Mouse (Mus musculus) liver, embryonic 13.5 days (tissue): ENCODE results near the gene Pla2g2c. TPM values are rescaled to one million over a fixed set of nuclear protein-coding genes. Genes with fewer than 3 reads are reported as not detected.

Source experiments
- ATAC-seq: fragments of 200-750 bp; cut with Nextera tagmentation; 2 replicates; pipeline ENCODE4 v1.8.0; 2017; ENCODE audit warnings: low read depth, mild to moderate bottlenecking, moderate number of reproducible peaks, moderate library complexity
- DNase-seq: peaks from one replicate; pipeline ENCODE4 v3.0.0; 2022
- H3K27ac ChIP-seq: fragments of 300-500 bp; sonication (generic); 2 replicates; pipeline ENCODE4 v1.5.1; 2015; ENCODE audit warnings: moderate library complexity, mild to moderate bottlenecking, inconsistent platforms
- H3K27me3 ChIP-seq: fragments of 300-500 bp; sonication (generic); 2 replicates; pipeline ENCODE4 v1.6.1; 2015; ENCODE audit warnings: mild to moderate bottlenecking, inconsistent platforms
- H3K36me3 ChIP-seq: fragments of 300-500 bp; sonication (generic); 2 replicates; pipeline ENCODE4 v1.6.1; 2015; ENCODE audit warnings: mild to moderate bottlenecking, inconsistent platforms
- H3K4me1 ChIP-seq: fragments of 300-500 bp; sonication (generic); replicated peaks from 2 replicates; pipeline ENCODE4 v1.6.1; 2015; ENCODE audit warnings: inconsistent platforms
- H3K4me2 ChIP-seq: fragments of 300-500 bp; sonication (generic); 2 replicates; pipeline ENCODE4 v1.6.1; 2015; ENCODE audit warnings: inconsistent platforms, mild to moderate bottlenecking, moderate library complexity
- H3K4me3 ChIP-seq: fragments of 300-500 bp; sonication (generic); replicated peaks from 2 replicates; pipeline ENCODE4 v1.5.1; 2015; ENCODE audit warnings: mild to moderate bottlenecking, inconsistent platforms
- H3K9ac ChIP-seq: fragments of 300-500 bp; sonication (generic); 2 replicates; pipeline ENCODE4 v1.6.1; 2015; ENCODE audit warnings: mild to moderate bottlenecking, inconsistent platforms
- H3K9me3 ChIP-seq: fragments of 300-500 bp; sonication (generic); replicated peaks from 2 replicates; pipeline ENCODE4 v1.6.1; 2016; ENCODE audit warnings: inconsistent platforms
- WGBS: fragments of 180-500 bp; shearing (Covaris S2); methylation state at CpG from one replicate; pipeline ENCODE4 v1.1.7; 2015; ENCODE audit not compliant: insufficient replicate concordance; 5-methylcytosine and 5-hydroxymethylcytosine counted together
- polyA plus RNA-seq: library from polyadenylated mRNA; unstranded; fragments of >200 nt; fragmentation: Nextera tagmentation; extraction: Ambion mirVana; gene quantifications from 2 replicates; pipeline ENCODE4 v1.2.1, GENCODE M21; 2015

The Pla2g2c gene
- polyA plus RNA-seq, 1 experiment from 2014 or later: not detected

GRCm38 (mm10) chr4:138786141-138786540 is 61.5 kb downstream of the Pla2g2c start:
- Histone ChIP-seq H3K36me3 (no peaks in the 10 kb centered on the region), H3K27ac (no peak overlapping the region), H3K4me3 (no peak overlapping the region), H3K4me1 (no peaks in the 10 kb centered on the region), H3K27me3 (no peaks in the 10 kb centered on the region; the same call in 1 of the 2 replicates), H3K9ac (no peak overlapping the region), H3K4me2 (no peak overlapping the region), H3K9me3 (no peaks in the 10 kb centered on the region)
- DNase-seq (no peak), ATAC-seq (no peak)
- 38% methylated on average over 4 of the region's 4 CpGs for WGBS

DNA sequence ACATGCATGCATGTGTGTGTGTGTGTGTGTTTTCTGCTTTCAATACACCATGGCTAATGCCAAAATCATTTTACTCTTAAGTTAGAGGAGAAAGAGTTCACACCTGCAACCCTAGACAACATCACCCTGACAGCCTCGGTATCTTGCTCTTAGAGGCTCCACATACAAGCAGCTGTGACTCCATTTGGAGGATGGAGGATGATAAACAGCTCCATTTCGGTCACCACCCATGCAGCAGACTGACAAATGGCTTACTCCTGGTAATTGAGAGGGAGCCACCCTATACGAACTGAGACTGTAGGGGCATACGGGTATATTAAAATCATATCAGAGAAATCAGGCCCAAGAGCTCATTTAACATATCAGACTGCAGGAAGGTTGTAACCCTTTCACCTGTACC is 63.8 kb downstream of the Pla2g2c start:
- no peak overlapping the region for H3K4me2 ChIP-seq
- no peaks in the 10 kb centered on the region; the same call in 1 of the 2 replicates for H3K27me3 ChIP-seq
- no peak for ATAC-seq
- H3K4me3 ChIP-seq: no peak overlapping the region
- H3K27ac ChIP-seq: no peak overlapping the region
- no peaks in the 10 kb centered on the region for H3K36me3 ChIP-seq
- H3K4me1 ChIP-seq: no peaks in the 10 kb centered on the region
- H3K9me3 ChIP-seq: no peaks in the 10 kb centered on the region
- DNase-seq: no peak
- no peak overlapping the region for H3K9ac ChIP-seq
- WGBS: 45% methylated on average over 4 of the region's 4 CpGs

- no peaks in the 10 kb centered on the region for H3K4me1 ChIP-seq
- no peaks in the 10 kb centered on the region; the same call in 1 of the 2 replicates for H3K27me3 ChIP-seq
- no peak overlapping the region for H3K4me3 ChIP-seq
- H3K36me3 ChIP-seq: no peaks in the 10 kb centered on the region
- ATAC-seq (no peak), DNase-seq (no peak)
- no peak overlapping the region for H3K27ac ChIP-seq
- no peak overlapping the region for H3K9ac ChIP-seq
- WGBS: 56% methylated on average over 6 of the region's 6 CpGs
- H3K4me2 ChIP-seq: no peak overlapping the region
- H3K9me3 ChIP-seq: no peaks in the 10 kb centered on the region
Observed at GRCm38 (mm10) chr4:138791452-138791851, 66.9 kb downstream of the Pla2g2c start.

GRCm38 (mm10) chr4:138792599-138792998 is 68.0 kb downstream of the Pla2g2c start:
- no peak for DNase-seq
- H3K4me2 ChIP-seq: no peak overlapping the region
- WGBS: 40% methylated on average over 9 of the region's 9 CpGs
- no peak overlapping the region for H3K27ac ChIP-seq
- no peaks in the 10 kb centered on the region for H3K36me3 ChIP-seq
- H3K4me1 ChIP-seq: no peaks in the 10 kb centered on the region
- no peaks in the 10 kb centered on the region for H3K9me3 ChIP-seq
- H3K4me3 ChIP-seq: no peak overlapping the region
- no peak overlapping the region for H3K9ac ChIP-seq
- H3K27me3 ChIP-seq: no peaks in the 10 kb centered on the region; the same call in 1 of the 2 replicates
- ATAC-seq: no peak

DNA sequence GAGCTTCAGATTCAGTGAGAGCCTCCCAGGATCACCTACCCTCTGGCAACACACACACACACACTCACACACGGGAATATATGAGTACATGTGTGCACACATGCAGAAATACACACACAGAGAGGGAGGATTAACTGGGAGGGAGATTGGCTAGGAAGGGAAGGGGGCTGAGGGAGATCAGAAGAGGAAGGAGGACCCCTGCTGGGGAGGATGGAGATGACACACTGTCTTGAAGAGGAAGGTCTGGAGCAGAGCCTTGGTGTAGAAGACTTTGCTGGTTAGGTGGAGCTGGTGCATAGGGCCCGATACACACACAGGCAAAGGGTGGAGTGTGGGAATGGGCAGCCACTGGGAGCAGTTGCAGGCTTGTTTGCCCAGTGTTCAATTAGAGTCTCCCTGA is 68.7 kb downstream of the Pla2g2c start:
- Histone ChIP-seq H3K9me3 (no peaks in the 10 kb centered on the region), H3K27ac (no peak overlapping the region), H3K4me1 (no peaks in the 10 kb centered on the region), H3K4me2 (no peak overlapping the region), H3K27me3 (no peaks in the 10 kb centered on the region), H3K4me3 (no peak overlapping the region), H3K9ac (no peak overlapping the region), H3K36me3 (no peaks in the 10 kb centered on the region)
- 42% methylated on average over 2 of the region's 2 CpGs for WGBS
- no peak for DNase-seq
- no peak for ATAC-seq

DNA sequence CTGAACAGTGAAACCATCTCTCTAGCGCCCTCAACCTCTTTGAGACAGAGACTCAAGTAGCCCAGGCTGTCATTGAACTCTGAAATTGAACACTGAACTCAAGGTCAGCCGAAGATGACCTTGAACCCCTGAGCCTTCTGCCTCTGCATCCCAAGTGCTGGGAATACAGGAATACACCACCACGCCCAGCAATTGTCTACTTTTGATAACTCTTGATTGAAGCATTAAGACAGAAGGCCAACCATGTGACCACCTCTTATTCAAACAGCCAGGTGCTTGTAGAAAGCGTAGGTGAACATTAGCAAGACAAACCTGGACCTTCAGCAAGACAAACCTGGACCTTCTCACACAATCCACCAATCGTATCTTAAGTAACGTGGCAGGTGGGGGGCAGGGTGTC is 69.8 kb downstream of the Pla2g2c start:
- H3K36me3 ChIP-seq: no peaks in the 10 kb centered on the region
- no peaks in the 10 kb centered on the region for H3K9me3 ChIP-seq
- H3K27me3 ChIP-seq: no peaks in the 10 kb centered on the region
- no peak overlapping the region for H3K4me2 ChIP-seq
- H3K27ac ChIP-seq: no peak overlapping the region
- H3K4me3 ChIP-seq: no peak overlapping the region
- DNase-seq: no peak
- WGBS: 62% methylated on average over 6 of the region's 6 CpGs
- ATAC-seq: no peak
- H3K4me1 ChIP-seq: no peaks in the 10 kb centered on the region
- no peak overlapping the region for H3K9ac ChIP-seq

Other genes with a start within 250 kb of the Pla2g2c start
- gene Vwa5b1, start 88.9 kb upstream of the Pla2g2c start, polyA plus RNA-seq: not detected in 2 replicates
- gene Ubxn10, start 12.4 kb downstream of the Pla2g2c start, polyA plus RNA-seq: 0.05 and 0.07 TPM in 2 replicates
- gene Pla2g2f, start 32.8 kb downstream of the Pla2g2c start, polyA plus RNA-seq: not detected in 2 replicates
- not detected in 2 replicates for gene Pla2g2d, start 50.9 kb downstream of the Pla2g2c start, polyA plus RNA-seq
- not detected in 2 replicates for gene Pla2g5, start 138.7 kb downstream of the Pla2g2c start, polyA plus RNA-seq
- gene Gm13030, start 149.2 kb downstream of the Pla2g2c start, polyA plus RNA-seq: not detected in 2 replicates
- gene Pla2g2e, start 153.2 kb downstream of the Pla2g2c start, polyA plus RNA-seq: not detected in 2 replicates
- gene Otud3, start 189.2 kb downstream of the Pla2g2c start, polyA plus RNA-seq: 1.6 and 1.9 TPM in 2 replicates
- 0.08 and 0.12 TPM in 2 replicates for gene Rnf186, start 242.3 kb downstream of the Pla2g2c start, polyA plus RNA-seq
- gene Tmco4, start 248.1 kb downstream of the Pla2g2c start, polyA plus RNA-seq: 1.5 and 1.9 TPM in 2 replicates